Mouse (Mus musculus) hindbrain, embryonic 11.5 days (tissue): ENCODE results near the gene Swt1. TPM values are rescaled to one million over a fixed set of nuclear protein-coding genes. Genes with fewer than 3 reads are reported as not detected.

ENCODE experiments used
- ATAC-seq: fragments of 200-750 bp; cut with Nextera tagmentation; 2 replicates; pipeline ENCODE4 v1.8.0; 2017; ENCODE audit warnings: mild to moderate bottlenecking, moderate TSS enrichment, moderate library complexity; ENCODE audit not compliant: low FRiP score
- DNase-seq: peaks from one replicate; pipeline ENCODE4 v3.0.0-alpha.2; 2015; ENCODE audit warnings: low spot score
- H3K27ac ChIP-seq: fragments of 300-500 bp; sonication (generic); 2 replicates; pipeline ENCODE4 v1.5.1; 2014; ENCODE audit warnings: mild to moderate bottlenecking, low read depth, low read length
- H3K27me3 ChIP-seq: fragments of 300-500 bp; sonication (generic); 2 replicates; pipeline ENCODE4 v1.6.1; 2014; ENCODE audit warnings: mild to moderate bottlenecking, low read length, moderate library complexity, mixed read lengths; ENCODE audit not compliant: control insufficient read depth, insufficient read depth
- H3K36me3 ChIP-seq: fragments of 300-500 bp; sonication (generic); 2 replicates; pipeline ENCODE4 v1.6.1; 2014; ENCODE audit warnings: mild to moderate bottlenecking, low read length, moderate library complexity, mixed read lengths; ENCODE audit not compliant: control insufficient read depth, insufficient read depth
- H3K4me1 ChIP-seq: fragments of 300-500 bp; sonication (generic); replicated peaks from 2 replicates; pipeline ENCODE4 v1.6.1; 2014; ENCODE audit warnings: low read length, mixed read lengths; ENCODE audit not compliant: control insufficient read depth, insufficient read depth
- H3K4me2 ChIP-seq: fragments of 300-500 bp; sonication (generic); replicated peaks from 2 replicates; pipeline ENCODE4 v1.6.1; 2014; ENCODE audit warnings: mild to moderate bottlenecking, low read depth, low read length
- H3K4me3 ChIP-seq: fragments of 300-500 bp; sonication (generic); 2 replicates; pipeline ENCODE4 v1.5.1; 2014; ENCODE audit warnings: low read depth, low read length
- H3K9ac ChIP-seq: fragments of 300-500 bp; sonication (generic); 2 replicates; pipeline ENCODE4 v1.6.1; 2014; ENCODE audit warnings: low read depth, low read length
- H3K9me3 ChIP-seq: fragments of 300-500 bp; sonication (generic); 2 replicates; pipeline ENCODE4 v1.6.1; 2016; ENCODE audit warnings: low read length; ENCODE audit not compliant: control insufficient read depth
- WGBS: fragments of 180-500 bp; shearing (Covaris S2); extraction: QIAGEN DNeasy Blood & Tissue Kit; methylation state at CpG from one replicate; pipeline ENCODE4 v1.1.7; 2014; 5-methylcytosine and 5-hydroxymethylcytosine counted together
- polyA plus RNA-seq: library from polyadenylated mRNA; unstranded; fragments of >200 nt; fragmentation: Nextera tagmentation; extraction: Ambion mirVana; gene quantifications from 2 replicates; pipeline ENCODE4 v1.2.1, GENCODE M21; 2014

The Swt1 gene
- polyA plus RNA-seq, 1 experiment from 2014 or later, result 27.6 TPM

- Histone ChIP-seq H3K4me3 (no peak overlapping the region), H3K36me3 (no peaks in the 10 kb centered on the region), H3K4me2 (no peak overlapping the region), H3K4me1 (0 out of 2 replicates have a peak, but pooled peaks cover 3% of the 10 kb centered on the region), H3K27me3 (no peaks in the 10 kb centered on the region), H3K9me3 (no peaks in the 10 kb centered on the region), H3K27ac (no peak overlapping the region), H3K9ac (no peak overlapping the region)
- 76% methylated on average over 3 of the region's 3 CpGs for WGBS
- ATAC-seq (no peak), DNase-seq (no peak)
Observed at GRCm38 (mm10) chr1:151342311-151342710, 85.9 kb downstream of the Swt1 start.

GRCm38 (mm10) chr1:151341321-151342044 lies 86.8 kb downstream of the Swt1 start:
- H3K4me1 ChIP-seq, result 0 out of 2 replicates have a peak, but pooled peaks cover 2% of the 10 kb centered on the region
- DNase-seq (no peak), ATAC-seq (no peak)

DNA sequence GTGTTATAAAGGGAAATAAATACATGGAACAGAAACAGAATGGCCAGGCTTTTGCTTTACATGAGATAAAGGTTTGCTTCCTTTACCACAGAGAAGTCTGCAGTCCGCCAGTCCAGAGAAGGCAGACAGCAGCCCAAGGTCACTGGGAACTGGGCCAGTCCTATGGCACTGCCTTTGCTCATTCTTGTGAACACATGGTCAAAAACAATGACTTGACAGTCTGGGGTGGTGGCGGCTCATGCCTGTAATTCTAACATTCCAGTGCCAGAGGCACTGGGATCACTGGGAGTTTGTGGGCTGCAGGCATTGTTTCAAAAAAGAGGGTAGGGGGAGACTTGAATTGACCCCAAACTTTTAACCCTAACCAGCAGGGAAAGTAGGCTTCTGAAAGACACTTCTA lies 89.3 kb downstream of the Swt1 start:
- no peaks in the 10 kb centered on the region for H3K36me3 ChIP-seq
- H3K9ac ChIP-seq, result no peak overlapping the region
- H3K4me2 ChIP-seq, result no peak overlapping the region
- ATAC-seq, result no peak
- WGBS, result 33% methylated on average over 2 of the region's 2 CpGs
- H3K27me3 ChIP-seq, result no peaks in the 10 kb centered on the region
- no peaks in the 10 kb centered on the region for H3K4me1 ChIP-seq
- H3K4me3 ChIP-seq, result no peak overlapping the region
- DNase-seq, result no peak
- H3K9me3 ChIP-seq, result no peaks in the 10 kb centered on the region
- no peak overlapping the region for H3K27ac ChIP-seq

More at GRCm38 (mm10) chr1:151341321-151342044, 86.8 kb downstream of the Swt1 start:
- 71% methylated on average over 8 of the region's 8 CpGs for WGBS
- no peak overlapping the region for H3K9ac ChIP-seq
- no peaks in the 10 kb centered on the region for H3K36me3 ChIP-seq
- no peak overlapping the region for H3K4me3 ChIP-seq
- no peaks in the 10 kb centered on the region for H3K9me3 ChIP-seq
- H3K27ac ChIP-seq, result no peak overlapping the region
- H3K4me2 ChIP-seq, result no peak overlapping the region
- H3K27me3 ChIP-seq, result no peaks in the 10 kb centered on the region

- no peak for DNase-seq
- ATAC-seq, result no peak
- Histone ChIP-seq H3K27ac (no peak overlapping the region), H3K4me1 (no peaks in the 10 kb centered on the region), H3K36me3 (no peaks in the 10 kb centered on the region), H3K9me3 (no peaks in the 10 kb centered on the region), H3K9ac (no peak overlapping the region), H3K27me3 (no peaks in the 10 kb centered on the region), H3K4me3 (no peak overlapping the region), H3K4me2 (no peak overlapping the region)
Observed at GRCm38 (mm10) chr1:151338234-151338633, 90.0 kb downstream of the Swt1 start.

- WGBS, result 93% methylated on average over 3 of the region's 3 CpGs
- no peak overlapping the region for H3K9ac ChIP-seq
- H3K4me3 ChIP-seq, result no peak overlapping the region
- H3K27ac ChIP-seq, result no peak overlapping the region
- H3K4me1 ChIP-seq, result no peaks in the 10 kb centered on the region
- no peak overlapping the region for H3K4me2 ChIP-seq
- ATAC-seq, result no peak
- no peak for DNase-seq
- no peaks in the 10 kb centered on the region for H3K27me3 ChIP-seq
- H3K36me3 ChIP-seq, result no peaks in the 10 kb centered on the region
- no peaks in the 10 kb centered on the region for H3K9me3 ChIP-seq
Observed at GRCm38 (mm10) chr1:151332819-151333218, 95.4 kb downstream of the Swt1 start.

DNA sequence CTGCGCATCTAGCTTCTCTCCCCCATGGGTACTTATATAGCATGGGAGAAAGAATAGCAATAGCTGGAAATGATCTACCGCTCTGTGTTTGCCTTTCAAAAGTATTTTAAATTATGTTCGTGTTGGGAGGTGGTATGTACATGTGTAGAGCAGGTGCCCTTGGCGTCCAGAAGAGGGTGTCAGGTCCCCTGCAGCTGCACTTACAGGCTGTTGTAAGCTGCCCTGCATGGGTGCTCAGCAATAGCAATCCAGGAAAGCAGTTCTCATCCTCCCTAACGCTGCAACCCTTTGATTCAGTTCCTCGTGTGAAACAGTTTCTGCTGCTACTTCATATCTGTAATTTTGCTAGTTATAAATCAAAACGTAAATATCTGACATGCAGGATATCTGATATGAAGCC lies 98.7 kb downstream of the Swt1 start:
- ATAC-seq (no peak), DNase-seq (no peak)
- H3K27ac ChIP-seq, result no peak overlapping the region
- WGBS, result 81% methylated on average over 7 of the region's 7 CpGs
- no peak overlapping the region for H3K9ac ChIP-seq
- no peak overlapping the region for H3K4me3 ChIP-seq
- H3K36me3 ChIP-seq, result no peaks in the 10 kb centered on the region
- no peaks in the 10 kb centered on the region for H3K9me3 ChIP-seq
- no peaks in the 10 kb centered on the region for H3K27me3 ChIP-seq
- no peak overlapping the region for H3K4me2 ChIP-seq
- no peaks in the 10 kb centered on the region for H3K4me1 ChIP-seq

GRCm38 (mm10) chr1:151328341-151329097 lies 99.7 kb downstream of the Swt1 start:
- Histone ChIP-seq H3K27me3 (no peaks in the 10 kb centered on the region), H3K9ac (no peak overlapping the region), H3K36me3 (no peaks in the 10 kb centered on the region), H3K4me3 (no peak overlapping the region), H3K4me1 (no peaks in the 10 kb centered on the region), H3K27ac (no peak overlapping the region), H3K9me3 (no peaks in the 10 kb centered on the region), H3K4me2 (no peak overlapping the region)
- DNase-seq (no peak), ATAC-seq (no peak)
- WGBS, result 88% methylated on average over 14 of the region's 14 CpGs

DNA sequence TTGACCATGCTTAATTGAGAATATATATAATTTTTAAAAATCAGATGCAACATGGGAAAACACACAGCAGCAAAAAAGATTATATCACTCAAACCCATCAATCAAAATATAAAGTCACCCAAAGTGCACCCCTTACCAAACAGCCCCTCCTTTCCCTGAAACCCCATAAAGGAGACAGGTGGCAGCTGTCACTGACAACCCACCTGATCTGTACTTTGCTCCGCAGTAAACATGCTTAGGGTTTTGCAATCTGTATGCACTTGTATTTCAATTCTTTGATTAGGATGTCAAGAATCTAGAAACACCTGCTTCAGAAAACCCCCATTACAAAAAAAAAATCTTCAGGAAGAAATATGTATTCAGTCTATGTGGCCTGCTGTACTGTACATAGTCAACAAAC lies 102.9 kb downstream of the Swt1 start:
- H3K9ac ChIP-seq, result no peak overlapping the region
- no peak overlapping the region for H3K4me2 ChIP-seq
- 84% methylated on average over 1 of the region's 1 CpGs for WGBS
- no peaks in the 10 kb centered on the region for H3K27me3 ChIP-seq
- H3K27ac ChIP-seq, result no peak overlapping the region
- ATAC-seq (no peak), DNase-seq (no peak)
- no peak overlapping the region for H3K4me3 ChIP-seq
- H3K9me3 ChIP-seq, result no peaks in the 10 kb centered on the region
- no peaks in the 10 kb centered on the region for H3K4me1 ChIP-seq
- H3K36me3 ChIP-seq, result no peaks in the 10 kb centered on the region

GRCm38 (mm10) chr1:151320408-151320807 lies 107.8 kb downstream of the Swt1 start:
- H3K4me3 ChIP-seq, result no peak overlapping the region
- DNase-seq, result no peak
- no peak overlapping the region for H3K4me2 ChIP-seq
- no peak for ATAC-seq
- no peaks in the 10 kb centered on the region for H3K4me1 ChIP-seq
- H3K9me3 ChIP-seq, result no peaks in the 10 kb centered on the region
- no peak overlapping the region for H3K27ac ChIP-seq
- no peak overlapping the region for H3K9ac ChIP-seq
- no peaks in the 10 kb centered on the region for H3K27me3 ChIP-seq
- 66% methylated on average over 4 of the region's 4 CpGs for WGBS
- no peaks in the 10 kb centered on the region for H3K36me3 ChIP-seq
